Mouse (Mus musculus): ENCODE data around the gene Clk2.

Clk2 gene

DNA sequence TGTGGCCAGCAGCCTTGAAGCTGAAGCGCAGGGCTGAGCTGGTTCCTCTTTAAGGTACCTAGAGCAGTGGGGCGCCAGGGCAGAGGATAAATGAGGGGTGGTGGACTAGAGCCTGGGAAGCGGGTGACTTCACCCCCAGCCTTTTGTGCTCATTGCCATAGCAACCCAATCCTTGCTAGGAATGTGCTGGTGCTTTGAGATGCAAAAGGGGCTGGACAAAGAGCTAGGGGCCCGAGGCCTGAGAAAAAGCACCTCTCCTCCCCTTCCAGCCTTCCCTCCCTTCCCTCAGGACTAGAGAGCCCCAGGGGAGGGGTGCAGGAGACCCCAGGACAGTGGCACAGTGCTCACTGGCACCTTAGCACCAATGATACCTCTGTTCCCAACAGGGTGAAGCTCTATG lies 61.3 kb downstream of the Clk2 start:
- DNase-seq = no peak

DNA sequence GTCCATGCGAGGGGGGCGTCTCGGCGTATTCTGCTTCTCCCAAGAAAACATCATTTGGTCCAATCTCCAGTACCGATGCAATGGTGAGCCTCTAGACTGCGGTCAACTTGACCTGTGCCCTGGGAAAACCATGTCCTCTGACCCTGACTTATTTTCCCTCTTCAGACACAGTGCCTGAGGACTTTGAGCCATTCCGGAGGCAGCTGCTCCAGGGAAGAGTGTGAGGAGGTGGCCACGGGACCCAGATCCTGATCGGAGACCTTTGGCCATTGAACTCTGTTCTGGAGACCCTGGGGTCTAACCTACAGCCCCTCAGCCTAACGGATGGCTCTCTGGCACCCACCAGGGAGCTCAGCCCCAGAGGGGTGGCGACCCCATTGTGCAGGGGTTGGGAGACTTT lies 61.8 kb downstream of the Clk2 start:
- no peak for DNase-seq

All from kidney, adult 18-20 months (tissue).